Mouse (Mus musculus): ENCODE measurements around the gene Pde7b.

Gene Pde7b

GRCm38 (mm10) chr10:20548833-20549710 is 175.8 kb downstream of the Pde7b start:
- DNase-seq (ENCODE audit: low spot score): no peak

DNA sequence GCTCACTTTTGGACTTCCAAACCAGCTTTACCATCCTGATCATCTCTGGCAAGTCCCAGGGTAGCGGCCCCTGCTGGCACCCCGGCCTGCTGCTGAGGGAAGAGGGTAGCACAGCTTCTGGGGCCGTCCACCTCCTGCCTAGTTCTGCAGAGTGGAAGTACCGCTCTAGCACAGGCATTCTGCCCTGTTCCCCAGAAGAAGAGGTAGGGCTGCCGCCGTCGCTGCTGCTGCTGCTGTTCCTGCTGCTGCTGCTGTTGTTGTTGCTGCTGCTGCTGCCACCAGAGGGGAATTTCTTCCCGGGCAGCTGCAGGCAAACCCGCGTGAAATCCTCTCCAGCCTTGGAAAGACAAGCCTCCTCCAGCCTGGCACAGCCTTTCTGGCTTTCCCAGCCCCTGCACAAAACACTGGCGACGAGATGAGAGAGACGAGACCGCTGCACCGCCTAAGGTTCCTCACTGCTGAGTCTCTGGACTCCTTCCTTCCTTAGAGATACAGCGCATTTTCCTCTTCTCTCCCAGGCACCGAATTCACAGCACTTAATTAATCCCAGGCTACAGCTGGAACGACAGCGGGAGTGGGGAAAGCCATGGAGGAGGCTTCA is 176.8 kb downstream of the Pde7b start:
- DNase-seq (ENCODE audit: low spot score): no peak

GRCm38 (mm10) chr10:20543121-20543520 is 181.8 kb downstream of the Pde7b start:
- no peak for DNase-seq (ENCODE audit: low spot score)

DNA sequence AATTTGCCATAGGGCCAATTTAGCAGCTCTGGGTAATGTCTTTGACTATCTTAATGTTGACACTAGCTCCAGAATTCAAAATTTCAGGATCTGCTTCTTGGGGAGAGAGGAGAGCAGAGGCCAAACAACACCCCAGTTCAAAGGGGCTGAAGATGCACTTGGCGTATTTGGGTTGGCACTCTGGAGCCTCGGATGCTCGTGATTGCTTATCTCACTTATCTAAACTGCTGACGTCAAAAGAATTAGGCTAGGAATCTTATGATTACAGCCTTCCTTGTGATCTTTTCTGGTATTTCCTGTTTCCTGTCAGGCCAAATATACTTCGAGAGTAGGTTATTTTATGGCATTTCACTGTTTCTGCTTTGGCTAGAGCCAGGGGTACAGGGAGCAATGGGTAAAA is 191.1 kb downstream of the Pde7b start:
- DNase-seq (ENCODE audit: low spot score): no peak

GRCm38 (mm10) chr10:20531921-20532320 is 193.0 kb downstream of the Pde7b start:
- DNase-seq (ENCODE audit: low spot score): no peak

DNA sequence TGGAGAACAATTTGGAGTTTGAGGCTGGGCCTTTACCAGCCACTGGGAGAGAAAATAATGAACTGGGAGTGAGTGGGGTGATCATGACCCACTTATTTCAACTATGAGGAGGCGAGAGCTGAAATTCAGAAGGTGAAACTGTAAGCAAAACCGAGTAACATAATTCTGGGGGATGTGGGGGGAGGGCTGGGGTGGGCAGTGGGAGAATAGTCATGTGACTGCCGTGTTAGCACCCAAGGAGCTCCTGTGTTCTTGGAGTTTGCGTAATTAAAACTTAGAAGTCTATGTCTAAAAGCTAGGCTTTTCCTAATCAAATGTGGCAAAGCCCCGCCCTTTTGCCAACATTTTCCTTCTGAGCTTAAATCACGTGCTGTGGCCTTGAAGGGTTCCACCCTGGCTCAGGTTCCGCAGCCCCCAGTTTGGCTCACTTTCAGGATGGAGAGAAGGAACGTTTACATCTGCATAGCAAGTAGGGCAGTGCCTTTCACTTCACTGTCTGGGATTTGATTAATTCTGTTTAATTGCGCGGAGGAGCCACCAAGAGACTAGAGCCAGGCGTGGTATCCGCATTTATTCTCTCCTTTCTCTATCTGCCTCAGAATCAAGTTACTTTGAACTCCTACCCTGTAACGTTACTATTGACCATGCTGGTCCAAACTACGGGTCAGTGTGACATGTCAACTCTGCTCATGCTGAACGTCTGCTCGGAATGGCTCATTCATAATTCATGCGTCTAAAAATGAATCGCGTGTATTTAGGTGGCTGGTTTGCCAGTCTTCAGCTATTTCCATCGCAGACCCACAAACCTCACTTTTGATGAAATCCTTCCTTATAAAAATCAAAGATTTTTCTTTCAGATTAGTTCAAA is 196.1 kb downstream of the Pde7b start:
- no peak for DNase-seq (ENCODE audit: low spot score)

GRCm38 (mm10) chr10:20527737-20528136 is 197.1 kb downstream of the Pde7b start:
- DNase-seq (ENCODE audit: low spot score): no peak

DNA sequence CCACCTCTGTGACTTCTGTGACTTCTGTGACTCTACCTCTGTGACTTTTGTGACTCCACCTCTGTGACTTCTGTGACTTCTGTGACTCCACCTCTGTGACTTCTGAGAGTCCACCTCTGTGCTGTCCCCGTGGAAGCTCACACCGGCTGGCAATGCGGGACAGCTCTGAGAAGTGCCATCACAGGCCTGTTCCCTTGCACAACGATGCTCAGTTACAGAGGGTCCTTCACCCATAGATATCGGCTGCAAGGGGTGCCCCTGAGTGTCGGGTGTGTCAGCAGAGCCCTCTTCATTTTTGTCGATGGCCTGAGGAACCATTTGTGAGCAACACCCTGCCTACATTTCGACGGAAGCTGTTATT is 206.4 kb downstream of the Pde7b start:
- no peak for DNase-seq (ENCODE audit: low spot score)

DNA sequence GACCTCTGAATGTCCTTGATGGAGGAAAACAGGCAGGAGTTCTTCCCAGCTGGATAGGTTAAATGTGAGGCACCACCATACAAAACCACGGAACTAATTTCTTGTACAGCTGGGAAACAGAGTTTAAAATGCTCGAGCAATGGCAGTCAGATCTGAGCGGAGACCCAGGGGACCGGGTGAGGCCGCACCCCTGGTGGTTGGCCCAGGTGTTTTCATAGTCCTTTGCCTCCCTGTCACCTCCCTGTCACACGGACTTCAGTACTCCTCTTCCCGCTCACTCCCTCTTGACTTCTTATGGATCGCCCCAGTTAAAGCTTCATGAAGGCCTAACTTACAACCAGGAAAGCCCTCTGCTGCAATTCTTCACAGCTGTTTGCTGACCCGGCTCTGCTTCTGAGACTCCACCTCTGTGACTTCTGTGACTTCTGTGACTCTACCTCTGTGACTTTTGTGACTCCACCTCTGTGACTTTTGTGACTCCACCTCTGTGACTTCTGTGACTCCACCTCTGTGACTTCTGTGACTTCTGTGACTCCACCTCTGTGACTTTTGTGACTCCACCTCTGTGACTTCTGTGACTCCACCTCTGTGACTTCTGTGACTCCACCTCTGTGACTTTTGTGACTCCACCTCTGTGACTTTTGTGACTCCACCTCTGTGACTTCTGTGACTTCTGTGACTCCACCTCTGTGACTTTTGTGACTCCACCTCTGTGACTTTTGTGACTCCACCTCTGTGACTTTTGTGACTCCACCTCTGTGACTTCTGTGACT is 206.9 kb downstream of the Pde7b start:
- peak; percentile 39 for DNase-seq (ENCODE audit: low spot score)

DNA sequence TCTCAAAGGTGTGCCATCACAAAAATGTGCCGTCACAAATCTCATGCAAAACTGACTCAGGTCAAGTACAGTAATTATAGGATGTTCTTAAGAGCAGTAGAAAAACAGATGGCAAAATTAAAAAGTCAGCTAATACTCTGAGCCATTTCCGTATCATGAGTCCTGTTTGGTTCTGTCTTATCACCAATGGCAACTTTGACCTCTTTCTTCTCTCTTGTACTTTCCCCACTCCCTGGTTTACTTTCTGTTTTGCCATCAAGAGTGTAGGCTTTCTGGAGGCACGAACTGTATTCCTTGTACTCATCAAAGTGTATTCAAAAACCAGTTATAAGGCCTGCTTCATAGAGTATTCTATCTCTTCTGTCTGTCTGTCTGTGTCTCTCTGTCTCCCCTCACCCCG is 211.0 kb downstream of the Pde7b start:
- DNase-seq (ENCODE audit: low spot score): no peak

DNA sequence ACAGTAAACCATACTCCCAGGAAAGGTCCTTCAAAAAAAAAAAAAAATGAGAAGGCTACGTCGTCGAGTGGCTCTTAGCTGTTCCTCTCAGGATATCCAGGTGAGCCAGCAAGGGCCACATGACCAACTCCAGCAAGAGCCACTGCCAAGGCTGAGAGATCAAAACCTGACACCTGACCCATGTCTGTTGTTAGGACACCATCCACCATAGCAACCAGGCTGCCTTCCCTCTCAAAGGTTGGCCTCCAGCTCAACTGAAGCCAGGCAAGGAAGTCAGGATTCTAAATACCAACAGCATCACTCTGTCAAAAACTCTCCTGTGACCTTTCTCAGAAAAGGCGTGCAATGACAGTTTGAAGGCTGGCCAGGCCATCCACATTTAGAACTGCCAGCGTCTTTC is 211.4 kb downstream of the Pde7b start:
- no peak for DNase-seq (ENCODE audit: low spot score)

DNA sequence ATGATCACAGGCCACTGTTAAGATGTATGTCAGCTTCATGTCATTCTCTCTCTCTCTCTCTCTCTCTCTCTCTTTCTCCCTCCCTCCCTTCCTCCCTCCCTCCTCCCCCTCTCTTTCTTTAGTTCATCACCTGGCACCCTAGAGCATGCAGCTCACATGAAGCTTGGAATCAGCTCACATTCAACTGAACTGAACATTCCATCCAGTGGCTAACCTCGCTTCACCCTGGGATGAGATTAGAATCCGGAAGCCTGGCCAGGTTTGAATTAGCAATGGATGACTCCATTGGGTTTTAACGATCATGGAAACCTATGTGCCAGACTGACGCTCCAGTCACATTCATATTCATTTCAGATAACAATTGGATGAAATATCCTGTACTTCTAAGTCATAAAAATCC is 215.1 kb downstream of the Pde7b start:
- DNase-seq (ENCODE audit: low spot score): no peak

GRCm38 (mm10) chr10:20508497-20508896 is 216.4 kb downstream of the Pde7b start:
- DNase-seq (ENCODE audit: low spot score): no peak

- DNase-seq (ENCODE audit: low spot score): no peak
These were observed 217.0 kb downstream of the Pde7b start for GRCm38 (mm10) chr10:20507732-20508412.

DNA sequence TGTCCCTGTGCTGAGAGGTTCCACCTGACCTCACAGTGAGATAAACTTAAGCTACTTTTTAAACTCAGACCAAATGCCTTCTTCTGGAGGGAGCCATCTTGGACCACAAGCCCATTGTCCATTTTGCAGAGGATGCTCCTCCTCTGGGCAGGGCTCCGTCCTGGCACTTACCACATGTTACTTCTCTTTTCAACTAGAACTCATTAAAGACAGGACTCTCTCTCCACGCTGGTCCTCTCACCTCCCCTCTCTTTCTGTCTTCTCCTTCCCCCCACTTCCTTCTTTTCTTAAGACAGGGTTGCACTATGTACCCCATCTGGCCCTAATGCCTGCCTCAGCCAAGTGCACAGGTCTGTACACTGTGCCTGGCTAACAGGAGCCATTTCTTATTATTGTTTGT is 217.8 kb downstream of the Pde7b start:
- no peak for DNase-seq (ENCODE audit: low spot score)

DNA sequence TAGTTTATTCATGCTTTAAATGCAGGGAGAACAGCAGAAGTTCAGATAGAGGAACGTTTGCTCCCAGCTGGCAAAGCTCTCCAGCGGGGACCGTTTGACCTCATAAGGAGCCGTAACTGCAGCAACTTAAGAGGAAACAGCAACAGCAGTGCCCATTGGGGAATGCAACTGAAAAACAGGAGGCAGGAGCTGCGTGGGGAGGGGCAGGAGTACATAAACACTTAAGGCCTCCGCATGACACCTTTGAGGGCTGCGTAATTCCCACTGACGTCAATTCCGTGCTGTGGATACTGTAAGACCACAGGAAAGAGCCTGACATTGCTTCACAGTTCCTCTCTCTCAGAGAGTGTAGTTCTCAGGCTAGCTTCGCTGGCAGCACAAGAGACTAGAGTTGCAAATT is 219.4 kb downstream of the Pde7b start:
- no peak for DNase-seq (ENCODE audit: low spot score)

- DNase-seq (ENCODE audit: low spot score): no peak
These were observed 220.1 kb downstream of the Pde7b start for GRCm38 (mm10) chr10:20504800-20505199.

- no peak for DNase-seq (ENCODE audit: low spot score)
These were observed 221.4 kb downstream of the Pde7b start for GRCm38 (mm10) chr10:20503265-20504025.

GRCm38 (mm10) chr10:20501221-20501620 is 223.7 kb downstream of the Pde7b start:
- no peak for DNase-seq (ENCODE audit: low spot score)

GRCm38 (mm10) chr10:20495051-20495450 is 229.8 kb downstream of the Pde7b start:
- no peak for DNase-seq (ENCODE audit: low spot score)
